Mouse (Mus musculus) bone marrow, adult 2 months (tissue): ENCODE data around the gene Olfr809.

Experiments
- CTCF ChIP-seq: fragments of 200-500 bp; IDR thresholded peaks from 2 replicates; pipeline ENCODE4 v1.5.1; 2011; ENCODE audit warnings: low read length, control low read depth; ENCODE audit not compliant: control insufficient read depth, insufficient read depth
- POLR2A ChIP-seq: fragments of 200-500 bp; IDR thresholded peaks from 2 replicates; pipeline ENCODE4 v1.6.1; 2011; ENCODE audit warnings: low read depth, mild to moderate bottlenecking, control low read depth, low read length, borderline replicate concordance; ENCODE audit not compliant: control insufficient read depth

- TF ChIP-seq CTCF (no peak), POLR2A (no peak)
These were observed 32.6 kb upstream of the Olfr809 start, which contains the start of gene Olfr806 for GRCm38 (mm10) chr10:129741821-129742220.
